Mouse (Mus musculus) left cerebral cortex, postnatal 25 days (tissue): Measurements from ENCODE around the gene Pde11a. TPM values are rescaled to one million over a fixed set of nuclear protein-coding genes. Genes with fewer than 3 reads are reported as not detected.

Source experiments
- DNase-seq, 2 experiments: peaks; one replicate each; pipeline ENCODE4 v3.0.0; 2022; ENCODE audit warnings: low spot score in 2 of 2, mixed read lengths in 1 of 2
- intact Hi-C: fragments of 180-260 bp; cut with DNase I; formaldehyde crosslinking; loops from one replicate; pipeline ENCODE4 v1.15.1; 2025
- total RNA-seq, 2 experiments: library from RNA; stranded (reverse); gene quantifications; 2 replicates each; pipeline ENCODE4 v1.2.3; 2021

Pde11a gene
- total RNA-seq, 2 experiments from 2014 or later: 4.1 to 4.8 TPM

DNA sequence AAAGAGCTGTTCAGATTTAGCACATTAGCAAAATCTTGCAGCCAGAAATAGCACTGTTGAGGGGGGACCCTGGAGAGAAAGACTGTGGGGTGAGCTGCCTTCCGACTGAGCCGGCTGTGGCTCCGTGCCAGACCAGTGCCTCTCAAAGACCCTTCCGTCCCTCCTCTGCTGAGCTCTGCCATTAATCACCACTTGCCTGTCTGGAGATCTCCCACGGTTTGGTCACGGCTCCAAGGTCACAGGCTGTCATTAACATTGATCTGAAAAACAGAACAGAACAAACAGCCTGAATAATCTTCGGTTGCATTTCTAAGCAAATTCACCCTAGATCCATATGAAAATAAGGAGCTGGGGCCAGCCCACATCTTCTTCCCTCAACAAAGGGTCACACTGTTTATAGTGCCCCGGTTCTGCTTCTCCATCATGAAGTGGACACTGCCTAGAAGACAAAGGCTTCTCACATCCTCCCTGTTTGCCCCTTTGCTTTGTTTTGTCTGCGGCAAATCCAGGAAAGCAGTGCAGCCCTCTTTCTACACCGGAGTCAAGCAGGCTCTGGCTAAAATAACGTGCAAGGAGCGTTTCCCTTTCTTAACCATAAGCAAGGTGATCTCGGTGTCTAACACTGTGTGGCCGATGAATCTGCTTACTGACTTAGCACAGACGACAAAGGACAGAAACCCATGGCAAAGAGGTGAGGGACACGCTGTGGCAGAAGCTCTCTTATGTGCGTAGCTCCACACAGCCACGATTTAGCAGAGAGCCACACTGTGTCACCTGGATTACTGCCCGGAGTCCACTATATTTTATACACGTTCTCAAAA lies 309.3 kb downstream of the Pde11a start:
- intact Hi-C loops: no loop called here
- DNase-seq: peak; percentile 25 to 32

- no peak for DNase-seq
- intact Hi-C loops: no loop called here
Measured at GRCm38 (mm10) chr2:76016890-76017289, 321.7 kb downstream of the Pde11a start.

DNA sequence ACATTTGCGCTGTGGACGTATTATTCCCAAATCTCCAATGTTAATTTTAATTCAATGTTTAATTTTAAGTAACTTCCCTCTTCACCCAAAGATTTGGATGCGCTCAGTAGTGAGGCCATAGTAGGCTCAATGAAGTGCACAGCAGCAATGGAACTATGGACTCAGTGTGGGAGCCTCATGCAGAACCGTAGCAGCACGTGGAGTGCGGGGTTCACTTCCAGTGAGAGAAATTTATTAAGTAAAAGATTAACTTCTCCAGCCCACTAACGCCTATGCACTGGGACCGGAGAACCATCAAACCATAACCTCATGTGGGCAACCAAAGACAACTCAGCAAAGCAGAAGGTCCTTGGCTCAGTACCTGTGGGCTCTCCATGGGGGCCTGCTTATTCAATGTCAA lies 322.4 kb downstream of the Pde11a start:
- no peak for DNase-seq
- intact Hi-C loops: no loop called here

GRCm38 (mm10) chr2:76015460-76015859 lies 323.1 kb downstream of the Pde11a start:
- intact Hi-C loops: no loop called here
- DNase-seq: no peak

GRCm38 (mm10) chr2:76014659-76015058 lies 323.9 kb downstream of the Pde11a start:
- intact Hi-C loops: no loop called here

DNA sequence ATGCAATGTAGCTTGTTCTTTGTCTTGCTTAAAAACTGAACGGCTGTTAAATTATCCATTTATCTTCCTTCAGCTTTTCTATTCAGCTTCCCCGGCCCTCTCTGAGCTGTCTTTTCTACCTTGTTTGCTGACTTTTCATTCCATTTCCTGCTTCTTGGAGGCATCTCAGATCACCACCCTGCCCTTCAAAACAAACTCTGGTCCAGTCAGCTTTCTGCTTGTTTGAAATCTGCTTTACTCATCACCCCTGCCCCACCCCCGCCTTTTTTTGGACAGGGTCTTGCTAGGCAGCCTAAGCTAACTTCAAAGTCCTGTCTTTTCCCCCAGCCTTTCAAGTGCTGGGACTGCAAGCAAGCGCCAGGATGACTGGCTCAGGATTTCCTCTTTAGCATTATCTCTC lies 332.4 kb downstream of the Pde11a start:
- intact Hi-C loops: no loop called here
- DNase-seq: no peak

More at GRCm38 (mm10) chr2:76014659-76015058, 323.9 kb downstream of the Pde11a start:
- DNase-seq: no peak

DNA sequence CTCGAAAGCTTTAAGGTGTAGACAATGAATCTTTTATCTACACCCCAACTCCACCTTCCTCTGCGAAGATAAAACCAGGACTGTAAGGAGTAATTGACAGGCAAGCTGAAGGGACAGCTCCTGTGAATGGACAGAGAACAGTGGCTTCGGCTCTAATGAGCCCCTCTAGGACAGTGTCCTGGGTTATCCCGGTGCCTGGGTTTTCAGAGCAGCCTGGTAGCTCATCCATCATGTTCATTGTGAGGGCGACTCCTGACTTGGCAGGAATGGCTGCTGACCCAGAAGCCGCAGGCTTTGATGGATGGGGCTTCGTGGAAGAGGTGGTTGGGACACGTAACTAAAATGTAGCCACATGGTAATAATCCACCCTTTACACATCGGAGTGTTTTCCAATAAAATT lies 335.7 kb downstream of the Pde11a start:
- intact Hi-C loops: no loop called here
- no peak for DNase-seq

- DNase-seq: peak; percentile 42 to 55
- intact Hi-C loops: no loop called here
Measured at GRCm38 (mm10) chr2:76001392-76001791, 337.2 kb downstream of the Pde11a start.

DNA sequence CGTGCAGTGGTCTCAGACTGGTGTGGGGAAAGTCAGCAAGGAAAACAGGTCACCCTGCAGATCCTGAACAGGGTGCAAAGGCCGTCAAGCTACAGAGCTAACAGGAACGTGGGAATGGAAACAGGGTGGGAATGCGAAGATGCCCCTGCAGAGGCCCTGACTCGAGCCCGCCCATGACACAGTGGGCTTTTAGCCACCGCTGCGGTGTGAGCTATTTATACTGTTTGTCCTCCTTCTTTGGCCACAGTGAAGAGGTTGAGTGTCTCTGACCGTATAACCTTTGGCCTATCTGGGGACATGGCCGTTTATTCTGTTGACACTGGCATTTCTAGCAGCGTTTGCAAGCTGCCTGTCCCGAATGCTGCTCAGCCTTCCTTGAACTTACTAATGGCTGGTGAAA lies 338.9 kb downstream of the Pde11a start:
- intact Hi-C loops: no loop called here
- no peak for DNase-seq

DNA sequence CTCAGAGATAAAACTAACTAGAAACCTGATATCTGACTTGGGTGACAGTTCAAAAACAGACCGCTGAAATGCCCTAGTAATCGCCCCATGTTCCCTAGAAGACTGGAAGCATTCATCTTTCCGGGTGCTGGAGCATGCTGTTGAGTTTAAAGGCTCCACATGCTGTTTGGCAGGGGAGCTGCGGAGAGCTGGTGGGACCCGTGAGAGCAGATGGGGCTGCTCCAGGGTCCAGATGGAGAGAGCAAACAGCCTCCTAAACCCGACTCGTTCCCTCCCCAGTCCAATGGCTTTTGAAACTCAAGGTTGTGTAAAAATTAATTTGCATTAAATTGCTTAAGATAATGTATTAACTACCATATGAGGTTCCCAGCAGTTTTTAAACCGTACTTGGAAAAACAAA lies 339.9 kb downstream of the Pde11a start:
- intact Hi-C loops: no loop called here
- no peak for DNase-seq

- DNase-seq: no peak
- intact Hi-C loops: no loop called here
Measured at GRCm38 (mm10) chr2:75997726-75998125, 340.8 kb downstream of the Pde11a start.

DNA sequence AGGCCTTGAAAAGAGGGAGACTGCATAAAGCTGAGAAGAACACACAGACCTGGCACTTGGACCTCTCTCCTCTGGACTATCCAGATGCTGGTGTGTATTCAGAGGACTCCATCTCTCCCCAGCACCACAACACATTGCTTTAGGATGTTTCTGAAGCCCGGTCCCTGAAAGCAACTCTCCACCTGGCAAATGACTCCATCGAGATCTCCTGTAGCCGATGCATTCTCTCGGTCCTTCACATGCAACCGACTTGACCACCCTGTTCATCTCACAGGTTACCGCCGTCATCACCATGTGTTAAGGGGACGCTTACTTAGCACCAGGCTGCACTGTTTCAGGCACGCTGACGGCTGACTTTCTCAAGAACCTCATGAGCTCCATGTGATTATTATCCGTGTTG lies 343.7 kb downstream of the Pde11a start:
- no peak for DNase-seq
- intact Hi-C loops: no loop called here

- no peak for DNase-seq
- intact Hi-C loops: no loop called here
Measured at GRCm38 (mm10) chr2:75991581-75992205, 346.9 kb downstream of the Pde11a start.

DNA sequence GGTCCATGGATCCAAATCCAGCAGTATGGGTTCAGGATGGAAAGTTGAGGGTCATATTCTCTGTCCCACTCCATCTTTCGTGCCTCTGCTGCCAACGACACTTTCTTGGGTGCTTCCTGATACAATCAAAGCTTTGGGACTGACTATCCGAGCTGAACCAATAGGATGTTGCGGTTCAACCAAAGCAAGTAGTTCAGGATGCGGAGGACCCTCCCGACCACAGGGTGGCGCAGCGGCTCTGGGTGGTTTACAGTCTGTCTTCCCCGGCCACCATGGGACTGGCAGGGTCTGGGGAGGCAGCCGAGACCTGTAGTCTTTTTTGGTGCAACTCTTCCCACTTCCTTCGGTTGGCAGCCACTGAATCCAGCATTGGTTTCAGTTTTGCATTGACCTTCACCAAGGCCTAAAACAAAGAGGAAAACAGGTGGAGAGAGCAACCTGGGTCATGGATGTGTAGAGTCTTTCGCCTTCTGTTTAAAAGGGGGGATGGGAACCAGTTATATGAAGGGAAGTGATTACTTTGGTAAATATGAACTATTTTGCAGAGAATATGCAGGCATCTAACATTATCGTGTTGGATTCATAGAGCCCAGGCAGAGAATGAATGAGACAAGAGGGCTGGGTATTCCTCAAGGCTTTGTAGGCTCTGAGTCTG lies 347.6 kb downstream of the Pde11a start:
- peak; percentile 44 to 53 for DNase-seq
- intact Hi-C loops: no loop called here

DNA sequence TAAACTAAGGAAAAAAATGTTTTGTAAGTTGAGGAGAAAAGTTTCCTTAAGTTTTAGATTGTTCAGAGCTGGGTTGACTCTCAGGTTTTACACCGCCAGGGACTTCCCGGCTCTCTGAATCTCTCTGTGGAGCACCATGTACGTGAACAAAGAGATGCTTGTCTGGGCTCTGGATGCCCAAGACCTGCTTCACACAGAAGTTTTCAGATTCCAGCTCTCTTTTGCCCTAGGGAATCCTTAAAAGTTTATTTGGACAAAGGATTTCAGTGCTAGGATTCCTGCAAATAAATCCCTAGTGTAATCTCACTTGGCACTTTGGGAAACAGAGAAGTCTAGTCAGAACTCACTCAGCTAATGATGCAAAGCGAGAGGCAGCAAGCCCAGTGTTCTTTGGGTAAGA lies 348.9 kb downstream of the Pde11a start:
- DNase-seq: no peak
- intact Hi-C loops: no loop called here

DNA sequence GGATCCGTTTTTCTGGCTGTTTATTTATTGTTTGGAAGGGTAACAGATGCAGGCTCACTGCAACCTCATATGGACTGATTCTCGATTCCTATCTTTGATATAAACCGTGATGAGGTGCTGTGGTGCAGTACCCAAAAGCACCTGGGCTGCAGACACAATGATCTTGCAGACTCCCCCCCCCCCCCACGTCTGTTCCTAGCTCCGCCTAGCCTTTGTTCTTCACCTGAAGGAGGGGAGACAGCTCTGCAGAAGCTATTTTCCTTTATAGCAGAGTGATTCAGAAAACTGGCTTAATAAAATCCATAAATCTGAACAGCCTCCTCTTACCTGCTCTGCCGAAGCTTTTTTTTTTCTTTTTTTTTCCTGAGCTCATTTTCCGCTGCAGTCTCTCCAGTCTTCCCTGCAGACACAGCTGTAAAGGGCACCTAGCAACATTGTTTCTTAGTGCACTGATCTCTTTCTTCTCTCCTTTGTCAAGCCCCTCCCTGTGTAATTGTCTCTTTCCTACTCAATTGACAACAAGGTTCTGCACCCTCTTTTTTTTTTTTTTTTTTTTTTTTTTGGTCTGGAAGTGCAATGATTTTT lies 349.7 kb downstream of the Pde11a start:
- DNase-seq: no peak
- intact Hi-C loops: no loop called here

GRCm38 (mm10) chr2:75988378-75988777 lies 350.2 kb downstream of the Pde11a start:
- peak in 1 of 2 experiments; percentile 23 for DNase-seq
- intact Hi-C loops: no loop called here

DNA sequence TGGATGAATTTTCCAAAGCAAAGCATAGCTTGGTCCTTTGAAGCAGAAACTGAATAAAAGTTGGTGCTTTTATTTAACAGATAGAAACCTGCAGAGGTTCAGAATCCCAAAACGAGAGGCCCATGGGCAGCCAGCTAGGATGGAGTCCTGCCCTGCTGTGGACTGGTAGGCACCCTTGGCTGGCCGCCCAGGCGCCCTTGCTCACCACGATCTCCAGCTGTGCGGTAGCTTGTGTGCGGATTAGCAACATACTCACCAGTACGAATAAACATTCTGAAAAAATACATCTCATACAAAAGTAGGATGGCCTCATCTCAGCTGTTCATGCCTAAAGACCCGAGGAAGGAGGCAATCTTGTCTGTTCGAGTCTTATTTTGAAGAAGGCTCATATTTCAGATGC lies 350.8 kb downstream of the Pde11a start:
- no peak for DNase-seq
- intact Hi-C loops: no loop called here

DNA sequence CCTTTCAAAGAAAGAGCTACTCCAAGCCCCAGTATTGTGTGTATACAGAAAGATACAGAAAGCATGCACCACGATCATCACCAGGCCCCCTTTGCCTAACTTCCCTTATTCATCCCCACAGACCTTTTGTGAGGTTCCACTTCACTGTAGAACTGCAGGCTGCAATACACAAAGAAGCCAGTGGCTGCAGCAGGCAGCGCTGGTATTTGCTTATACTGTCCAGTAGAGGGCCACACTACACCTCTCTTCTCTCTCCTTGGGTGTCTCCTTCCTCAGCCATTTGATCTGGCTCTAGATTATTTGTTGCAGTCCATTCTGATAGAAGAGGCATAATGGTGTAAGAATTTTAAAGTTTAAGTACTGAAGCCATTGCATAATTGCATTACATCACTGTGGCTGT lies 353.4 kb downstream of the Pde11a start:
- DNase-seq: peak; percentile 78 to 89

DNA sequence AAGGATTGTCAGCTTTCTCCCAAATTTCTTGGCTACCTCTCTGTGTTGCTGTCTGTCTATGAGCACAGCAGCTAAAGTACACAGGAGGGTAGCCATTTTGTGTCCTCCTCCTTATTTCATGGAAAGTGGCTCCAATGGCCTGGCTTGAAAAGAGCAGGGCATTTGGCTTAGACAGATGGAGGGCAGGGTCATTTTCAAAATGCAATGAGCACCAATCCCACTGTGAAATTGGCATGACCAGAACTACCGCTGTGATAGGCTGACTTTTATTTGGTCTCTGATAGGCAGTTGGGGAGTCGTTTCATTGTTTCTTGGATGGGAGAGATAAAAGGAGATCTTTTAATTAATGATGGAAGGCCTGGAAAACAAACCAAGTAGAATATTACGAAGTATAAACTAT lies 354.7 kb downstream of the Pde11a start:
- no peak for DNase-seq
- intact Hi-C loops: loop anchor here (1.0 kb wide), 1 partner anchor 86 kb away; no protein-coding TSS in a partner anchor

More for the DNA sequence above, 353.4 kb downstream of the Pde11a start:
- intact Hi-C loops: loop anchor here (1.0 kb wide), 1 partner anchor 82 kb away; no protein-coding TSS in a partner anchor
